Mouse (Mus musculus) CD4-positive helper T cell, adult 2 months (primary cell): ENCODE results near the gene Trabd2b.

ENCODE experiments used
- DNase-seq: peaks from one replicate; pipeline ENCODE4 v3.0.0-alpha.2; 2012; ENCODE audit warnings: low read depth, missing footprints, low spot score

Gene Trabd2b

DNA sequence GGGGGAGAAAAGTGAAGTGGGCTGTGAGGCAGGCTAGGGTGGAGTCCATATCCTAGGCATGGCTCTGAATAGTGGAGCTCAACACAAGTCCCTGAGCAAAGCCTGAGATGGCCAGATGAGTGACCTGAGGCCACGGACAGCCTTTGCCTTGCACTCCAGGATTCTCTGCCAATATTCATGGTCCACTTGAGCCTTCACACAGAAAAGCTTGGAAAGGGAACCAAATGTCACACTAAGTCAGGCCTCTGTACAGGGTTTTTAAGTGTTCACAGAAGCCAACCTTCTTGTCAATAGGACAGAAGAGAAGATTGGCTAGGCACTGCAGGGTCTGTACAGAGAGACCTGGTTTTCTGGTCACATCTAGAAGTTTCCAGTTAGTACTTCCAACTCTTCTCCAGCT, 134.7 kb downstream of the Trabd2b start:
- DNase-seq = no peak

DNA sequence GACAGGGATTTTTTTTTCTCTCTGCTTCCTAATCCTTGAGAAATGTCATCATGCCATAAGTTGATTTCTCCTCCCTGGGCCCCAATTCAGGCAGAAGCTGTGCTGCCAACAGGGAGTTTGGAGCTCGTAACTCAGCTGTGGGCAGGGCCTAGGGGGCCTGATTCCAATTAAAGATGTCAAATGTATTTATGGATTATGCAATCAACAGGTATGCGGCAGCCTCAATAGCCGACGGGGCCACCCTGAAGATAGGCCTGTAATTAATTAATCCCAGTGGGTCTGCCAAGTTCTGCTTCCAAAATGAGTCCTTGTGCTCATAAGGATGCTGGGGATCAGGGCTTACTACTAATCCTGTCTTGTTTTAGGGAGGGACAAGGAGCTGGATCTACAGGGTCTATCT, 135.6 kb downstream of the Trabd2b start:
- no peak for DNase-seq

DNA sequence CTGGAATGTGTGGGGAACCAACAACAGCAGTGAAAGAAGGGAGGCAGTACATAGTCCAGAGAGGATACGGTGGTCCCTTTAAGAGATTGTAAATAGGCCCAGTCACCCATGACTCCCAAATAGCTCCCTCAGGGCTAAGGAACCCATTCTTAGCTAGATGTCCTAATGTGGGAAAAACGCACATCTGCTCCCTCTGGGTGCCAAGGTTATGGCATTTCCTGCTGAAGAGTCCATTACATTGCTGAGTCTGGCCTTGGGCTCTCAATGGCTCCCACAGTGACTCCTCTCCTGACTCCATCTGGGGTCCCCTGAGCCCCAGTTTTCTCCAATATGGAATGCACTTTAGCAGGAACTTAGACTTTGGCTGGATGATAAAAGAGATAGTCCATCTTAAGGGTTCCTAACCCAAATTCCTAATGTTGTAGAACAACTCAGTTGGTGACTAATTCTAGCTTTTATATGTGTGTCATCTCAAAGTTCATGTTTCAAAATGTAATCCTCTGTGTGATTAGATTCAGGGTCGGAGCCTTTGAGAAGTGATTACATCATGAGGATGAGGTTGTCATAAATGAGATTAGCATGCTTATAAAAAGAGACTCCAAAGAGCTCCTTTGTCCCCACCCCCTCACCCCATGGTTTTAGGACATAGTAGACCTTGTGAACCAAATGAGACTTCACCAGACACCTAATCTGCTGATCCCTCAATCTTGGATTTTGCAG, 139.1 kb downstream of the Trabd2b start:
- no peak for DNase-seq

DNA sequence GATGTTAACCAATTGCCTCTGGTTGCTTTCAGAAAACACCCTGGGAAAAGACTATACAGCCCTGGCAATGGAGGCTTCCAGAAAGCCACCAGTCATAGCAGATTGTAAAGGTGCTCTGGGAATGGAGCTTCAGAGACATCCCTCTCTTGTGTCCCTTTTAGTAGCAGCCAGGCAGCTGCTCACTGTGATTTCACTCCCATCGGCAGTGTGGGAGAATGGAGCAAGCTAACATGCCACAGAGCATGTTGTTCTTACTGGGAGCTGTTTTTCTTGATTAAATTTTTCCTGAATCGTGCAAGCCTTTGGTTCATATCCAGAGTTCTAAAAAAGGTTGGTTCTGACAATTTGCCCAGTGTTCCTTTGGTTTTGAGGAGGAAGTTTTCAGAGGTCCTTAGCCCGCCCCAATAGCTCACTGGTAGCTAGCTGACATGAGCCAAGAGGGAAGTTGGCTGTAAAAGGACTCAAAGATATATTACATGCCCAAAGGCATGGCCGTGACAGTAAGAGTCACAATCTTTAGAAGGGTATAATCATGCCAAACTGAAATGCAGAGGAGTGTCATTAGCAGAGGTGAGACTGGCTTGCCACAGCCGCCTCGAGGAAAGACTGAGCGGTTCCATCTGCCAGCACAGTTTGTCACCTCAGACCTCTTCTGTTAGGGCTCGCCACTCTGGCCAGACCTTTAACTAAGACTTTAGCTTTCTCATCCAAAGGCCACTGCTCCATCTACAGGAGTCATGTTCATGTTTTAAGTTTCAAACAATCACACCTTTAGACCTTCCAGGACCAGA, 141.3 kb downstream of the Trabd2b start:
- no peak for DNase-seq

DNA sequence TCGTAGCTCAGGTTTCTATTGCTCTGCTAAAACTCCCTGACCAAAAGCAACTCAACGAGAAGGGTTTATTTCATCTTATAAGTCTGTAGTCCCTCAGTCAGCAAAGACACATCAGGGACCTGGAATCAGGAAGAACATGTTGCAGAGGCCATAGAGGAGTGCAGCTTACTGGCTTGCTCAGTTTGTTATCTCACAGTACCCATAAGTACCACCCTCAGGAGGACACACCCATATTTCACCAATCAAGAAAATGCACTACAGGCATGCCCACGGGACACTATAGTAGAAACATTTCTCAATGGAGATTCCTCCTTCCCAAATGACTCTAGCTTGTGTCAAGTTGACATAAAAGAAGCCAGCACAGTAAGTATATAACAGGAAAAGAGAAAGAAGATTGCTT, 143.0 kb downstream of the Trabd2b start:
- no peak for DNase-seq

DNA sequence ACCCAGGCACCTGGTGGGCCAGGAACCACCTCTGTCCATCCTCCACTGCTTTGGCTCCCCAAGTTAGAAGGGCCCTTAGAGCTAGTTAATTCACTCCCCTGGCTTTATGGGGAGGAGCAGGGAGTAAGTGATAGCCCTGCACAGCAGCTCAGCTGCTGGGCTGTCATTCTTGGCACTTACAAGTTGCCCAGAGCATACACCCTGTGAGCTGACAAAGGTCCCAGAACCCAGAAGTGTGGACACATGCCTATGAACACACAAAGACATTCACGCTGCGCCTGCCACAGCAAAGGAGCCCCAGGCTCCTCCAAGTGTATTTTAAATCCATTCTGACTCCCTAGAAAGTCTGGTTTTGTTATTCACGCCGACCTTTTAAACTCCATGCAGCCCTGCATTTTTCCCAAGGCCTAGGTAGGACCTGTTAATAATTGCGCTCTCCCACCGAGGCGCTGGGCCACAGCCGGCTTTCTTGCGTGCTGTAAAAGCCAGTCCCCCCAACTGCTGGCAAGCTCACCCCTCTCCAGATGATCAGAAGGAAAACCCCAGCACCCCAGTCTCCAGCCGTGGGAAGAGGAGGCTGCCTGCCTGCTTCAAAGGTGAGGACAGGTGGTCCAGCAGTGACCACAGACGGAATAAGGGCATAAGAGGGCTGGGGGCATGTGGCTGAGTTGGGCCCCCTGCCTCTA, 144.1 kb downstream of the Trabd2b start:
- no peak for DNase-seq

DNA sequence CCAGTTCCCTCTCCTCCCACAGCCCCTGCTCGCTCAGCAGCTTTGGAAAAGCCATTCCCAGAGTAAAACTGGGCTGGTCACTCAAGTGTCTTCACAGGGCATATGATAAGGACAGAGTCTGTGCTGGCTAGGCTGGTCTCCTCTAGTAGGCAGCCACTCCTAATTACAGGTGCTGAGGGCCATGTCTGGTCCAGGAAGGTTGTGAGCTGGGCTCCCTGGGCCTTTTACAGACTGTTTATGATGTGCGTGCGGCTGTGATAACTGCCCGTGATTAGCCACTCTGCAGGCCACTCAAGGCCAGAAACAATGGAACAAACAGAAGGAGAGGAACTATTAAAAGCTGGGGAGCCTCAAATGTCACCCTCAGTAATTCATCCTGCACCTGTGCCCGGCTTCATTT, 150.4 kb downstream of the Trabd2b start:
- DNase-seq = no peak

DNA sequence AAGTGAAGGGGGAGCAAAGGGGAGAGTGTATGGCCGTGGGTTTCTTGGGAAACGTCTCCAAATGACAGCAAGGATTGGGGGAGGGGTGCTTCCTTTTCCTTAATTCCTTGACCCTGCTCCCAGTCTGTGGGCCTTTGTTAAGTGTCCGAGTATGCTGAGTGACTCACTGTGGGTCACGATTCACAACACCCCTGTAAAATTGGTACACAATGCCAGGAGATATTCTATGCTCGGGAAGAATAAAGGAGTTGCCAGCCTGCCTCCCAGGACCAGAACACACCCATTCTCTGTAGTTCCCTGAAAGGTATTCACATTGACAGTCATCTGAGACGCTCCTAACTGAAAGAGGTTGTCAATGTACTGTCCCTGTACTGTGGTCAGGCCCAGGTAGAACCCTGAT, 151.2 kb downstream of the Trabd2b start:
- no peak for DNase-seq

DNA sequence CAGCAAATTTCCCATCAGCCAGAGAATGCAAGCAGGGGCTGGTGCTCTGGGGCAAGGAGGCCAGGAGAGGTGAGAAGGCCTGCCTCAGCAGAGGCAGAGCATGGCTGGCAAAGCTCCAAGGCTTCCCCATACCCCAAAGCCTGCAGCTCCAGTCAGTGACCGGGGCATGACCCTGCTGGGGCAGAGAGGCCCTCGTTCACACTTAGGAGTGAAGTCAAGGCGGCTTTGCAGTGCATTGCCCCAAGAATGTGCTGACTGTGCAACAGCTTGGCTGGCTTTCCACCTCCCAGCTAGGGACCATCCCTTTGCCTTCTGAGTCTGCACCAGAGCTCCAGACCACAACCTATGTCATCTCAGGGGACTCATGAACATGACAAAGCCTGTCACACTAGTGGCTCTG, 152.0 kb downstream of the Trabd2b start:
- no peak for DNase-seq

DNA sequence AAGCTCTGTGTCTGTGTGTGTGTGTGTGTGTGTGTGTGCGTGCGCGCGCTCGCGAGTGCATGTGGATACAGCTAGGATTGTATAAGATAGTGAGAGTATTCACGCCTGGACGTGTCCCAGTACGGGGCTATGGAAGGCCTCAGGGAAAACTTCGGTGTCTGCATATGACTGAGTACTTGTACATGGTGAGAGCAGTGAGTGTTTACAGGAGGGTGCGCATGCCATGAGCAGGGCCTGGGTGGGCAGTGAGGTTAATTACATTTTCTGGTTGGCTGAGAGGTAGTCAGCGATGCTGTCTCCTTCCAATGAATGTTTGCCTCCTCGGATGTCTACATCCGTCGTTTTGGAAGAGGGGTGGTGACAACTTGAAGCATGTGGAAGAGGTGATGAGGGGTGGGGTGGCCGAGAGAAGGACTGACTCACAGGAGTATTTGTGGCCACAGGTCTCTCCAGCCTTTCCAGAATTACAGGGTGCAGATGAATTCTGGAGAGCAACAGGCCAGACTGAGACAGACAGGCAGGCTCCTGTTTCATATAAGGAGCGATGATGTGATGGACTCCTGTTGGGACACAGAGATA, 154.2 kb downstream of the Trabd2b start:
- DNase-seq = no peak

DNA sequence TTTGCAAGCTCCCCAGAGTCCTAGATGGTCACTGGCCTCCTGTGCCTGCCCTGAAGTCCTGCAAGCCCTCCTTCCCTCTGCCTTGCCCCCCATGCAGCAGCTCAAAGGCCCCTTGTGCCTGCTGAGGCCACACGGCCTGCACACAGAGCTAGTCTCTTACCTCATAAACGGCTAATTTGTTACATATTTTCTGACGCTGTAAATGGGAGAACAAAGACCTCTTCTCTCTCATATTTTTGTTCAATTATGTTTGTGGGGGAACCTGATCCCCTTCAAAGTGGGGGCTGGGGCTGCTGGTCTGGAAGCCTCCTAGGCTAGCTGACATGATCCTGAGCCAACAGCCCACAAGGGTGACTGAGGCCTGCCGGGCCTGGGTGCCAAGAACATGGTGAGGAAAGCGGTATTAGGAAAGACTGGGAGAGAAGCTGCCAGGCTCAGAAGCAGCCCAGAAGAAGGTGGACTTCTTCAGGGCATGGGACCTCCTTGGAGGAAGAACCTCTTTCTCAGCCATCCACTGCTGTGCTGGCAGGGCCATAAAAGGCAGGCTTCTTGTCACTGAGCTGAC, 157.7 kb downstream of the Trabd2b start:
- no peak for DNase-seq

DNA sequence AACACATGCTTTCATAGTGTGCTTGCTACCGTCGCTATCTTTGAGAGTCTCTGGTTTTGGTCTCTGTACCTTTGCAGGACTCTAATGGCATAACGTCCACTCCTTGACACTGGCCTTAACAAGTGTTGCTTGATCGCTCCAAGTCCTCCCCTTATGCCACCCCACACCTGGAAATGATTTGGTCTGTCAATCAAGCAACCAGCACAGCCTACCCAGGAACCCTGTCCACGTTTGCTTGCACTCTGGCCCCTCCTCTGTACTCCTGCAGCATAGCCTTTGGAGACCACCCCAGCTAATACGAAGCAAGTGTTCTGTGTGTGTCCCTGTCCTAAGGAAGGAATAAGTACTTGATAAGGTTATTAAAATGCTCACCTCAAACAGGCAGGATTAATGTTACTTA, 161.1 kb downstream of the Trabd2b start:
- DNase-seq = no peak

DNA sequence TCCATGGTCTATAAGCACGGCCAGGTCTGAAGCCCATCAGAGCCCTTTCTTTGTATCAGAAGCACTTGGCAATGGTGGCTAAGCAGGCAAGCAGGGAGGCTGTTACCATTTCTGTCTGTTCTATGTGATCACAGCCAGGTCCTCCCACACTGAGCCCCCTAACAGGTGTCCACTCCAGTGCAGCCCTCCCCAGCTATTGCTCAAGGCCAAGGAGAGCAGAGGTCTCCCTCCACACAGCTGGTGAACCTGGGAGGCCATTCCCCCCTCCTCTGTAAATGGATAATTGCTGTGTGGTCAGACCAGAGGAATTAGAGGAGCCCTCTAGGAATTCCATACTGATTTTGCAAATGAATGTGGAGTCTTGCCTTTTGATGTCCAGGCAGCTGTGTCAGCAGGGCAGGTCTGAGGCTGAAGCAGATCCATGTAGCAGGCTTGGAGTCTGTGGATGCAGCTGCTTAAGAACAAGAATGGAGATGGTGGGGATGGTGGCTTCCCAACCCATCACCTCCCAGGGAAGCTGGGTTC, 161.6 kb downstream of the Trabd2b start:
- no peak for DNase-seq

DNA sequence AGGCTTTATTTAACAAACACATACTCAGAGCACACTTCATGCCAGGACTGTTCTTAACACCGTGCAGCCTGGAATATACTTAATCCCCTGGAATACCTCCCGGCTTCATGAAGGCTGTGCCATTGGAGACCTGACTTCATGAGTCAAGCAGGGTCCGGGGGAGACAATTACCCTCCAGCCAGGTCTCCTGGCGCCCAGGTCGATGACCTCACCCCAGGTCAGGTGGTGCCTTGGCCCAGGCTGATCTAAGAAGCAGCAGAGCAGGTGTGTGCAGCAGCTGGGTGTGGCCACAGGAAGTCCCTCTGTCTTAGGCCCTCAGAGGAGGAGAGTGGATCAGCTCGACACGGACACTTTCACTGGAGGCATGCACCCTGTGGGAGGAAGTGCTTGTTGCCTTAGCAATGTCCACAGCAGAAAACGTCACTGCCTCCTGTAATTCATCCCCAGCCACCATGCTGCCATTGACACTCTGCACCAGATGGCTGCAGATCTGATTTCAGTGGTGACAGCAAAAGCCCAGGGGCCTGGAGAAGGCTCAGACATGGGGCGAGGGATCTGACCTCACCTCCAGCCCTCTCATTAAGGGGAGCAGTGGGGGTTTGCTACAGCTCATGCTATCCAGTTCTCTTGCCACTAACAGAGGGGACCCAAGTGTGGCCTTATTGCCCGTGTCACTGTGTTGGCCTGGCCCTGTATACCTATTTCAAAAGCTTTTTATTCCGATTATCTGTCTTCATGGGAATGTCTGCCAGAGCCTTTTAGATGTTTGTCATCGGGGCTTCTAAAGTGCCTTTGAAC, 171.8 kb downstream of the Trabd2b start:
- DNase-seq = no peak

DNA sequence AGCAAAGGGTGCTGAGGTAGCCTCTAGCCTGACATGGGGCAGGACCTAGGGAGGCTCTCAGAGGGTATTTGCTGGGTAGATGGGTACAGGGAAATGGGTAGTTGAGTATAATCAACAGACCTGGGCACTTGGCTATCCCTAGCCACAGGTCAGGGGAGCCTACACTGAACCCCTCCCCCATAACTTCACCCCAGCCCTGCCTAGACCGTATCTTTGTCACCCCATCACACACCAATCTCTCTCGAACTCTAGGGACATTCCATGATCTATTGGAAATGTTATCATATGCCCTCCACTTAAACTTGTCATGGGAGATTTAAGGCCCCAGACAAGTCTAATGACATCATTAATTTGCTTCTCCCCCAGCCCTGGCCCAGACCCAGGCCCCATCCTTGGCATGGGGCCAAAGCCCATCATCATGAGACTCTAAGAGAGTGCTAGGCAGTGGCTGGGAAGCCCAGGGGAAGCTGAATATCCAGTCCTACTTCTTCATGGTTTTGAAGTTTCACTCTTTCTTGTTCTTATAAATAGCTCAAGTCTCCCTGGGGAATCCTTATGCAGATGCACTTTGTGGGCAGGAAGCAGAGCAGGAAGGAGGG, 177.1 kb downstream of the Trabd2b start:
- no peak for DNase-seq

DNA sequence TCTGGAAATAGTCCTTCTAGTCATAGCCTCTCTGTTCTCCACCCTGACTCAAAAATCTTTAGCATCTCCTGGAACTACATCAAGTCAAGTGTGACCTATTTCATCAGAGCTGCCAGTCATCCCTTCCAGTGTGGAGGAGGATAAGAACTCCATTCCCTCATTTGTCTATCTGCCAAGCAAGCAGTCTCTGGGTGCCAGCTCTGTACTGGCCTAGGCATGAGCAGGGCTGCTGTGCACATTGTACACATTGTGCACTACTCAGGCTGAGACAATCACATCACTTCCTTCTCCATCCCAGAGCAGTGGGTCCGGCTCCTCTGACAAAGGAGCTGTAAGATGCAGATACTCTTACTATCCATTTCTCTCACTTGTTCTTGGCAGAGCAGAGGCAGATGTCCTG, 178.2 kb downstream of the Trabd2b start:
- DNase-seq = no peak

DNA sequence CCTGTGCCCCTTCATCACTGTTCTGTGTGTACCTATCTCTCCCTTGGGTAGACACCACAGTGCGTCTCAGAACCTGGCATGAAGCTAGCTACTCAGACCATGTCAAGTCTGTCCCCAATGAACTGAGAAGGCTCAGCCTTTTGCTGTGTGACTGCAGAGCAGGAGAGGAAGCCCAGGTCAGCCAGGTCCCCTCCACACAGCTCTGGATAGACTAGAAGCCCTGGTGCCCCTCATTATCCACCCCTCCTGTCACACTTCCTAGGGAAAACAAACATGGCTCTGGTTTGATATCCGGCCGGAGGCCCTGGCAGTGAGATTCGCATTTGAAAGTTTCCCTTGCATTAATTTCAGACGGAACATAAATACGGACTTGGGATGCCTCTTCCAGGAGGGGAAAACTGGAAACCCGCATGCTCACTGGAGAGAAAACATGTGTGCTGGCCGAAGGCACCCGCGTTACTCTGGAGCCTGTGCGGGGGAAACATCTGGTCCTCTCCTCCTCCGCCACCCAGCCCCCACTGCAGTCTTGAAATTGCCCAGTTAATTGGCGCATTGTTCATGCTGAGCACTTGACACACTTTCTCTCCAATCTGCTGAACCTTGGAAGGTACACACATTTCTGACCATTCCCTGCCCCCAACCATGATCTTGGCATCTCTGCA, 187.2 kb downstream of the Trabd2b start:
- no peak for DNase-seq

DNA sequence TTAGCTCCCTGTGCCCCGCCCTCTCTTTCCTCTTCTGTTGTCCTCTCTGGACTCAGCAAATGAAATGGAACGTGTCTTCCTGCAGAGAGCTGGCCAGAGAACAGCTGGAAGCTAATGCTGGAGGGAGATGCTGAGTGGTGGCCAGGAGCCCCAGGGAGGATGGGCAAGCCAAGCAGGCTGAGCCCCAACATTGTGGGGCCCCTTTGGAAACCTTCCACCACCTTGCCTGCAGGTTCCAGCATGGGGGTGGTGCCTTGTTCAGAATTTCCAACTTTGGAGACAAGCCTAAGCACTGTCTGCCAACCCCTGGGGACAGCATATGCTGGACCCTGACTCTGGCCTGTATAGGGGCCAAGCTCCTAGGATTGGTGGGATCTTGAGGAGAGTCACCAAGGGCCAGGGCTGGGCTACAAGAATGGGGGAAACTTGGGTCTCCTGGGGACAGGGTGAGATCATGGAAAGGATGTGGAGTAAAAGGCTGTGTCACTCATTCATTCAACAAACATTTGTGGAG, 188.7 kb downstream of the Trabd2b start:
- no peak for DNase-seq

DNA sequence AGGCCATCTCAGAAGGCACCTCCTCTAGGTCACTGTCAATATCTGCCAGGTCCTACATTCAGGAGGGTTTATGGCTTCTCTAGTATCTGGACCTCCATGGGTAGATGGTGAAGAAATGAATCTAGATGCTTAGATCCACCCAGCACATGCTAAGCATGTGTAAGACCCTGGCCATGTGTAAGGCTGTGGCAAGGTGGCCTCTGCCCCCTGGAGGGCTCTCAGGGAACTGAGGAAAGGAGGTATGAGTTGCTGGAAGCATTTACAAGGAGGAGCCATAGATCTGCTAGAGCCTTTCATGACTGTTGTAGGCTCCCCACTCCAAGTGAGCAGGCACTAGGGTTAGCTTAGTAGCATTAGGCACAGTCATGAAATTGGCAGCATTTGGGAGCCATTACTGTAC, 192.6 kb downstream of the Trabd2b start:
- no peak for DNase-seq
